Mouse (Mus musculus) E14TG2a.4 (cell line): ENCODE data around the gene Fsd1.

Experiments
- CTCF ChIP-seq: conservative IDR thresholded peaks from 2 replicates; pipeline ENCODE4 v1.5.1; 2014; ENCODE audit warnings: low read length
- NANOG ChIP-seq: IDR thresholded peaks from 2 replicates; pipeline ENCODE4 v1.6.1; 2014; ENCODE audit warnings: borderline replicate concordance, low read length, mixed read lengths
- POU5F1 ChIP-seq: IDR thresholded peaks from 2 replicates; pipeline ENCODE4 v1.6.1; 2014; ENCODE audit warnings: low read length, borderline replicate concordance

DNA sequence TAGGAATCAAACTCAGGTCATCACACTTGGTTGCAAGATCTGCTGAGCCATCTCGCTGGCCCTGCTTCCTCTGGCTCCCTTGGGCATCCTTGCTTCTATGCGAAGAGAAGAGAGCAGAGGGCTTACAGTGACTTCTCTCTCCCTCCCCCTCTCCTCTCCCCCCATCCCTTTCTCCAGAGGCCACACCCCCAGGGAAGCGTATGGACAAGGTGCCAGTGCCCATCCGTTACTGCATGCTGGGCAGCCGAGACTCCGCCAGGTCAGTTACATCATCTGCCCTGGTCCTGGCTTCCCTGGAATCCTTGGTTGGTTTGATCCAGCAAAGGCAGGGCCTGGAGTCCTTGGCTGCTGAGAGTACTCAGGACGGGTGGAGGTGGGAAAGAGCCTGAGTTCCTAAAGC lies 25.1 kb downstream of the Fsd1 start:
- no peak for TF ChIP-seq CTCF
- no peak for TF ChIP-seq NANOG
- TF ChIP-seq POU5F1: no peak
